Mouse (Mus musculus) E14TG2a.4 (cell line): ENCODE results near the gene Map3k13.

Experiments
- H3K27me3 ChIP-seq: 2 replicates; pipeline ENCODE4 v1.6.1; 2014; ENCODE audit warnings: low read length, control low read depth; ENCODE audit not compliant: insufficient read depth
- H3K36me3 ChIP-seq: 2 replicates; pipeline ENCODE4 v1.6.1; 2014; ENCODE audit warnings: low read length, control low read depth; ENCODE audit not compliant: insufficient read depth
- H3K4me1 ChIP-seq: replicated peaks from 2 replicates; pipeline ENCODE4 v1.6.1; 2014; ENCODE audit warnings: low read depth, low read length, control low read depth
- H3K4me3 ChIP-seq: replicated peaks from 2 replicates; pipeline ENCODE4 v1.5.1; 2014; ENCODE audit warnings: mild to moderate bottlenecking, low read length
- H3K9me3 ChIP-seq: 2 replicates; pipeline ENCODE4 v1.6.1; 2014; ENCODE audit warnings: low read length, control low read depth
- CTCF ChIP-seq: conservative IDR thresholded peaks from 2 replicates; pipeline ENCODE4 v1.5.1; 2014; ENCODE audit warnings: low read length
- NANOG ChIP-seq: IDR thresholded peaks from 2 replicates; pipeline ENCODE4 v1.6.1; 2014; ENCODE audit warnings: borderline replicate concordance, low read length, mixed read lengths
- POU5F1 ChIP-seq: IDR thresholded peaks from 2 replicates; pipeline ENCODE4 v1.6.1; 2014; ENCODE audit warnings: low read length, borderline replicate concordance

The Map3k13 gene

DNA sequence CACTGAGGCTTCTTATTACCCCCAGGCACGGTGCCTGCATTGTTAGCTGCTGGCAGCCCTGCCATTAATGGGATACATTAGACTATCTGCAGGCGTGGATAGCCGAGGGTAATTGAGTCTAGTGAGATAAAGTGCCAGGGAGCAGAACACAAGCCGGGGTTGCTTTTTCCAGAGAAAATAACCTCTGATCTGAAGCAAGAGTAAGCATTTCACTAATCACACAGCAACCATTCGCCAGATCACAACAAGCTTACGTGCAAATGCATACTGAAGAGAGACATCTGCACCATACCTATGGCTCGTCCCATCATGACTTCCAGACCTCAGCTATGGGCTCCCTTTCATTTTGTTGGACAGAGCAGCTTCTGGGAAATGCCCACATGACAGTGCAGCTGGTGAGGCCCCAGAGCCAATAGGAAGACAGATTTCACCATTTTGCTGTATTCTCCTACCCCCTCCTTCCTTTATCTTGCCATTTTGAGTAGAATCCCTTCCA is 59.3 kb downstream of the Map3k13 start:
- Histone ChIP-seq H3K36me3 (no peaks in the 10 kb centered on the region), H3K4me1 (no peaks in the 10 kb centered on the region), H3K9me3 (no peaks in the 10 kb centered on the region), H3K27me3 (0 out of 2 replicates have a peak, but pooled peaks cover 6% of the 10 kb centered on the region), H3K4me3 (no peak overlapping the region)
- TF ChIP-seq CTCF (no peak), NANOG (no peak), POU5F1 (no peak)

DNA sequence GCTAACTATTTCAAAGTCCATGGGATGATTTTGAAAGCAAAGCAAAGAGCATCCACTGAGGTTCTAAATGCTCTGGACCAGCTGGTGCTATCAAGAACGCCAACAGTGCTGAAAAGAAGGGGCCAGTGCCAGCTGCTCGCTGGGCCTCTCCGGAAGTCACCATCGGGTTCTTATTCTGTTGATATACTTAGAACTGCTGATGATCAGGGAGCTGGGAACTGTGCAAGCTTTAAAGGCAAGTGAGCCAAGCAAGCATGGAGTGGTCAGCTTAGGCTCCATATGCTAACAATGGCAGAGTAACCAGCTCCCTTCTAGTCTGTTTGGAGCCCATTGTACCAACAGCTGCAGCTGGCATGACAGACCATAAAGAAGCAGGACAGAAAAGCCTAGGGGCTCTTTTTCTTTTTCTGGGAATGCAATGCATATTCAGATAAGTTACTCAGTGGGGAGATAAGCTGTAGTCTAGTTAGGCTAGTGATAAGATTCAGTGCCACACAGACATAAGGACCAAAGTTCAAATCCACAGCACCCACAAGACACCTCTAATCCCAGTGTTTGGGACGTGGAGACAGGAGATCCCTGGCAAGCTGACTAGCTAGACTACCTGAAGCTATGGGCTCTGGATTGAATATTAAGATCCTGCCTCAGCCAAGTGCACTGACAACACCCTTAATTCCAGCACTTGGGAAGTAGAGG is 60.6 kb downstream of the Map3k13 start:
- TF ChIP-seq POU5F1 (no peak), CTCF (no peak), NANOG (no peak)
- Histone ChIP-seq H3K36me3 (no peaks in the 10 kb centered on the region), H3K27me3 (0 out of 2 replicates have a peak, but pooled peaks cover 6% of the 10 kb centered on the region), H3K9me3 (no peaks in the 10 kb centered on the region), H3K4me1 (no peaks in the 10 kb centered on the region), H3K4me3 (no peak overlapping the region)

DNA sequence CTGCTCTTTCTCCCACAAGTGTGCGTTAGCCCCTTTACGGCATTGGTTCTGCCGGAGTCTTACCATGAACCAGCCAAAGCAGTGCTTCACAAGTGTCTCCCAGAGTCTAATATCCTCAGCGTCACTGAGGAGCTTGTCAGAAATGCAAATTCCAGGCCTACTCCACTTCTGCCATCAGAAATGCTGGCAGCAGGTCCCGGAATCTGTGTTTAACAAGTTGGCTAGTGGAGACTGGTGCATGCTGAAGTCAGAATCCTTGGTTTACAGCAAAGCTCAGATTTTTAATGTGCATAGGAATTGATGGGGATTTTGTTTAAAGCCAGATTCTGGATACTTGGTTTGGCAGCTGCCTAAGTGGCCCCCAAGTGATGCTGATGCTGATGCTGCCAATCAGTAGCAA is 62.0 kb downstream of the Map3k13 start:
- H3K27me3 ChIP-seq, result 0 out of 2 replicates have a peak, but pooled peaks cover 6% of the 10 kb centered on the region
- no peaks in the 10 kb centered on the region for H3K4me1 ChIP-seq
- no peaks in the 10 kb centered on the region for H3K9me3 ChIP-seq
- no peak for TF ChIP-seq POU5F1
- no peak for TF ChIP-seq NANOG
- no peak for TF ChIP-seq CTCF
- no peak overlapping the region for H3K4me3 ChIP-seq
- H3K36me3 ChIP-seq, result no peaks in the 10 kb centered on the region

DNA sequence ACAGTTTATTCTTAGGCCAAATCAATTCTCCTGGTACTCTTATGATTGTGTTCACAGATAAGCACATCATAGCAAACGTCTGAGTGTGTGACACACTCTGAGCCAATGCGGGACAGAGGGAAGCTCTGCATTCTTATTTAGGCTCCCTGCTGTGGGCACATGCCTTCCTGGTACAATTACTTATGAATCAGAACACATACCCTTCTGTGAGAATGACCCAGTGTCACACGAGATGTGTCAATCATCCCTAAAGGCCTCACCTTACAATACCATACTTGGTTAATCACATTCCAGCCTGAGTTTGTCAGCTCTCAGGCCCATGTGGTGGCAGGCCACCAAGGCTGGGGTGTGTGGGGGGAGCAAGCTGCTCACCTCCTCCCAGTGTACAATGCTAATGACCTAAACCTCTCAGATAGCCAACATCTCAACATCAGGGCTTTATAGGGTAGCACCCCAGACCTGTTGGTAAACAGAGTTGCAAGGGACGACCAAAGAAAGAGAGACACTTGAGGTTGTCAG is 63.0 kb downstream of the Map3k13 start:
- Histone ChIP-seq H3K9me3 (peaks cover 1% of the 10 kb centered on the region; the same call in 1 of the 2 replicates), H3K27me3 (0 out of 2 replicates have a peak, but pooled peaks cover 6% of the 10 kb centered on the region), H3K4me3 (no peak overlapping the region), H3K36me3 (no peaks in the 10 kb centered on the region), H3K4me1 (no peaks in the 10 kb centered on the region)
- TF ChIP-seq CTCF (no peak), NANOG (no peak), POU5F1 (no peak)

DNA sequence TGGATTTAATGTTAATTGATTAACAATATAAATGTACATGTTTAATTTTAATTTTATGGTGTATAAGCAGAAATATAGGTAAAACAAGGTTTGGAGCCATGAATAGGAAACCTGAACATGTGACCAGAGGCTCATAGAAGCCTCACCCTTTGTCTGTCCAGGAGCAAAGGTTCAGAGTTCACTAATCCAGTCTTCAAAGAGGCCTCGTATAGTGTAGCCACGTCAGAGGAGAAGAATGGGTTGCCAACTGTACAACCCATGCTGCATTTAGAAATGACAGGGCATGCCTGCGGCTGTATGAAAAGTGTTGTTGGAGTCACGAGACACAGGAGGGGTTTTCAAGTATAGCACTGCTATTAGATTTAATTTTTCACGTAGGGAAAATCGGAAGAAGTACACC is 64.0 kb downstream of the Map3k13 start:
- Histone ChIP-seq H3K9me3 (peaks cover 6% of the 10 kb centered on the region), H3K27me3 (no peaks in the 10 kb centered on the region), H3K4me3 (no peak overlapping the region), H3K4me1 (no peaks in the 10 kb centered on the region), H3K36me3 (no peaks in the 10 kb centered on the region)
- TF ChIP-seq NANOG (no peak), CTCF (no peak), POU5F1 (no peak)

DNA sequence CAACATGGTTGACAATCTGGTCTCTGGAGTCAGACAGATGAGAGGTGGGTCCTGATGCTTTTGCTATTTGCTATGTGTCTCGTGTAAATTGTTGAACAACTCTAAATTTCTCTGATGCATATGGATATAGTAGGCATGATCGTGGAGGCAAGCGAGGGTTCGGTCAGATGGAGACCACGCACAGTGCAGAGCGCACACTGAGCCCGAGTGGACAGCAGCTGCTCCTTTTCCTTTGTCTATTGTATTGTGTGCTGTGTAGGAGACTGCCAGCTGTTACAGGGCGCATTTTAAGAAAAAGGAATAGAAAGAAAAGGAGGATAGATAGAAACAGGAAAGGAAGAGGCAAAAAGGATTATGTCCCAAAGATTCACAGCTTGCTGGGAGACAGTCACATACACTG is 64.7 kb downstream of the Map3k13 start:
- H3K9me3 ChIP-seq, result peaks cover 6% of the 10 kb centered on the region
- TF ChIP-seq NANOG (no peak), CTCF (no peak), POU5F1 (no peak)
- no peaks in the 10 kb centered on the region for H3K27me3 ChIP-seq
- no peaks in the 10 kb centered on the region for H3K36me3 ChIP-seq
- H3K4me1 ChIP-seq, result no peaks in the 10 kb centered on the region
- no peak overlapping the region for H3K4me3 ChIP-seq

DNA sequence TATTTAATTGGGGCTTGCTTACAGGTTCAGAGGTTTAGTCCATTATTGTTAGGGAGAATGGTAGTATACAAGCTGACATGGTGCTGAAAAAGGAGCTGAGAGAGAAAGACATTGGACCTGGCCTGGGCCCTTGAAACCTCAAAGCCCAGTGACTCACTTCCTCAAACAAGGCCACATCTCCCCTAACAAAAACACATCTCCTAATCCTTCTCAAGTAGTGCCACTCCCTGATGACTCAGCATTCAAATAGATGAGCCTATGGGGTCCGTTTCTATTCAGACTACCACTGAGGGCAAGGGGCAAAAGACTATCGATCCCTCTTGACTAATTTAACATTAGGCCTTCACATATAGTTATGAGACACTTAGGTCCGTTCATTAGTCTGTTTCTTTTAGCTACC is 68.3 kb downstream of the Map3k13 start:
- no peaks in the 10 kb centered on the region for H3K36me3 ChIP-seq
- no peak overlapping the region for H3K4me3 ChIP-seq
- H3K9me3 ChIP-seq, result peaks cover 6% of the 10 kb centered on the region
- H3K27me3 ChIP-seq, result no peaks in the 10 kb centered on the region
- no peaks in the 10 kb centered on the region for H3K4me1 ChIP-seq
- TF ChIP-seq POU5F1 (no peak), CTCF (no peak), NANOG (no peak)

DNA sequence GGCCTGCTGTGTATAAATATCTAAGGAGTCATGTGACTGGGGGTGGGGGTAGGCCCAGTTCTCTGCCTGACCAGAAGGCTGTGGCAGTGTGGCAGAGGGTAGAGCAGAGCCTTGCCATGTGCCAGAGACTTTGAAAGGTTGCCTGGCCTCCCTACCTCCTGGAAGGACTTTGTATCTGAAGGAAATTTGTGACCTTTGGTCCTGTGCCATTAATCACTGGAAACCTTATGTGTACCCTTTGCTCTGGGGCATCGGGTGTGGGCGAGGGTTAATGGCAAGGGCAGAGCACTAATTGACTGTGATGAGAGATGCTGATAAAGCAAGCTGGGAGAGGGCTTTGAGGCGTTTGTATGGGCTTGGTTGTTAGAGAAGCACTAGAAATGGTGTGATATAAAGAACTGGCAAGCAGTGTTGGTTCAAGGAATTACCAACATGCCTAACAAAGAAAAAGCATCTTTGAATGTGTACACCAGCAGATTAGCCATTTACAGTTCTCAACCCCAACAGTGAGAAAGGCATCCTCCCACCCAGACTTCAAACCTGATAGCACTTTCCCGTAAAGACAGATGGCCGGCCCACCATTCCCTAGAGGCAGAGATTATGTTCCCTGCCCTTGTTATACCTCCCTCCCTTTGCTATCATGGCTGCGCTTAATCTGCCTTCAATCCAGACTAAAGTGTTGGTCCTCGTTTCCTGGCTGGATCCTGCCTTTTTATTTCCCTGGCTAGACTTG is 71.3 kb downstream of the Map3k13 start:
- no peak for TF ChIP-seq CTCF
- TF ChIP-seq NANOG, result no peak
- no peak for TF ChIP-seq POU5F1
- Histone ChIP-seq H3K4me1 (no peaks in the 10 kb centered on the region), H3K36me3 (no peaks in the 10 kb centered on the region), H3K9me3 (peaks cover 6% of the 10 kb centered on the region), H3K27me3 (no peaks in the 10 kb centered on the region), H3K4me3 (no peak overlapping the region)
